Mouse (Mus musculus) midbrain, embryonic 12.5 days (tissue): Measurements from ENCODE around the gene Gm9970. TPM values are rescaled to one million over a fixed set of nuclear protein-coding genes. Genes with fewer than 3 reads are reported as not detected.

ENCODE experiments used
- ATAC-seq: fragments of 200-750 bp; cut with Nextera tagmentation; 2 replicates; pipeline ENCODE4 v1.8.0; 2017; ENCODE audit warnings: low read depth, moderate TSS enrichment, moderate library complexity; ENCODE audit not compliant: low FRiP score
- H3K27ac ChIP-seq: fragments of 300-500 bp; sonication (generic); replicated peaks from 2 replicates; pipeline ENCODE4 v1.5.1; 2016; ENCODE audit warnings: mild to moderate bottlenecking
- H3K27me3 ChIP-seq: fragments of 300-500 bp; sonication (generic); 2 replicates; pipeline ENCODE4 v1.6.1; 2016; ENCODE audit warnings: mild to moderate bottlenecking
- H3K36me3 ChIP-seq: fragments of 300-500 bp; sonication (generic); 2 replicates; pipeline ENCODE4 v1.6.1; 2016
- H3K4me1 ChIP-seq: fragments of 300-500 bp; sonication (generic); 2 replicates; pipeline ENCODE4 v1.6.1; 2016
- H3K4me2 ChIP-seq: fragments of 300-500 bp; sonication (generic); replicated peaks from 2 replicates; pipeline ENCODE4 v1.6.1; 2016; ENCODE audit warnings: mild to moderate bottlenecking, moderate library complexity
- H3K4me3 ChIP-seq: fragments of 300-500 bp; sonication (generic); 2 replicates; pipeline ENCODE4 v1.5.1; 2016; ENCODE audit warnings: mild to moderate bottlenecking
- H3K9ac ChIP-seq: fragments of 300-500 bp; sonication (generic); replicated peaks from 2 replicates; pipeline ENCODE4 v1.6.1; 2016; ENCODE audit warnings: mild to moderate bottlenecking, moderate library complexity
- H3K9me3 ChIP-seq: fragments of 300-500 bp; sonication (generic); 2 replicates; pipeline ENCODE4 v1.6.1; 2016; ENCODE audit warnings: mild to moderate bottlenecking
- WGBS: fragments of 180-500 bp; shearing (Covaris S2); methylation state at CpG from one replicate; pipeline ENCODE4 v1.1.7; 2016; 5-methylcytosine and 5-hydroxymethylcytosine counted together
- polyA plus RNA-seq: library from polyadenylated mRNA; unstranded; fragments of >200 nt; fragmentation: Nextera tagmentation; extraction: Ambion mirVana; gene quantifications from 2 replicates; pipeline ENCODE4 v1.2.1, GENCODE M21; 2016

Gm9970 gene
- polyA plus RNA-seq, 1 experiment from 2014 or later: 0.71 TPM

DNA sequence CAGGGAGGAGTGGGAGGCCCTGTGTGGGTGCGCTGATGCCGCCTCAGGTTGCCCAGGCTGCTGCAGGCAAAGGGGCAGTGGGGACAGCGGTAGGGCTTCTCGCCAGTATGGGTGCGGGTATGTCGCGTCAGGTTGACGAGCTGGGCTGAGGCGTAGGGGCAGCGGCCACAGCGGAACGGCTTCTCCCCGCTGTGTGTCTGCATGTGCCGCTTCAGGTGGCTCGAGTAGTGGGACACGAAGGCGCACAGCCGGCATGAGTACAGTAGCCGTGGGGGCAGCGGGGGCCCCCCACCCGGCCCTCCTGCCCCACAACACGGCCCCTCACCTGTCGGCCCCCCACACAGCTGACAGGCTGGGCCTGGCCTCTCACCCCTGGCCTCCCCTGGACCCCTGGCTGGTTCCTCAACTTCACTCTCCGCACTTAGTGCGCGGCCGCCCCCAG is 40.7 kb downstream of the Gm9970 start:
- Histone ChIP-seq H3K9ac (no peak overlapping the region), H3K4me3 (peak overlapping the region; percentile 5; the same call in 1 of the 2 replicates), H3K27me3 (no peaks in the 10 kb centered on the region), H3K4me2 (peak overlapping the region; percentile 85), H3K36me3 (peaks cover 81% of the 10 kb centered on the region), H3K27ac (no peak overlapping the region), H3K4me1 (peaks cover 20% of the 10 kb centered on the region), H3K9me3 (peaks cover 5% of the 10 kb centered on the region)
- ATAC-seq: no peak
- 92% methylated on average over 27 of the region's 27 CpGs for whole genome bisulfite sequencing

DNA sequence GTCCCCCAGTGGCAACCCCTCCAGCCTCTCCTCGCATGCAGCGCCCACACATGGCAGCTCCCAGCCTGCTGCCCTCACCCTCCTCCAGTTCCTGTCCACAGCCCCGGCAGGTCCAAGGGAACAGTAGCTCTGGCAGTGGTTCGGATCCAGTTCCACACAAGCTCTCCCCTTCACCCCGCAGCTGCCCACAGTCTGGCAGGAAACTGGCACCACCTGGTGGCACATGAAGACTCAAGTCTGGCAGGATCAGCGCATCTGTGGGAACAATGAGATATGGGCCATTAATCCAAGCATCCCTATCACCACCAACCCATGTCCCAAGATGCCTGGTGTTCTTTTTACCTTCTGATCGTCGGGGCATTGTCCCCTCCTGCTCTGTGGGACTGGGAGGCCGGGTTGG is 41.1 kb downstream of the Gm9970 start:
- ATAC-seq: no peak
- Histone ChIP-seq H3K4me2 (0 out of 2 replicates have a peak overlapping the region, but pooled peaks have one; percentile 85), H3K4me1 (peaks cover 20% of the 10 kb centered on the region), H3K4me3 (peak overlapping the region; percentile 5; the same call in 1 of the 2 replicates), H3K9ac (no peak overlapping the region), H3K9me3 (peaks cover 5% of the 10 kb centered on the region), H3K27me3 (no peaks in the 10 kb centered on the region), H3K27ac (no peak overlapping the region), H3K36me3 (peaks cover 82% of the 10 kb centered on the region)
- WGBS: 89% methylated on average over 9 of the region's 9 CpGs

DNA sequence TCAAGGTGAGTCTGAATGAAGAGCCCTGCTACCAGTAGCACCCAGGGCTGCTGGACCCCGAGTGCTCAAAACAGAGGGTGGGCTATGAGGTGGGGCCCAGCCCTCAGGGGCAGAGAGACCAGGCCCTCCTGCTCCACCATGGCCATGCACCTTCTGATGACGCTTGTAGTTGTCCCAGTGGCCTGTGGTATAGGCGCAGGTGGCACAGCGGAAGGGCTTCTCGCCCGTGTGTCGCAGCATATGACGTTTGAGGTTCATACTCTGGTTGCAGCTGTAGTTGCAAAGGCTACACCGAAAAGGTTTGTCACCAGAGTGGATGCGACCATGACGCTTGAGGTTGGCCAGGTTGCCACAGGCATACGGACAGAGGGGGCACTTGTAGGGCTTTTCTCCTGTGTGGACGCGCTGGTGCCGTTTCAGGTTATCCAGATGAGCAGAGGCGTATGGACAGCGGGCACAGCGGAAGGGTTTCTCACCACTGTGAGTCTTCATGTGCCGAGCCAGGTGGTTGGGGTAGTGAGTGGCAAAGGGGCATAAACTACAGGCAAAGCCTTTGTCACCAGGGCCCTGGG is 41.6 kb downstream of the Gm9970 start:
- peaks cover 25% of the 10 kb centered on the region for H3K4me1 ChIP-seq
- no peak overlapping the region for H3K27ac ChIP-seq
- H3K36me3 ChIP-seq: peaks cover 81% of the 10 kb centered on the region
- ATAC-seq: no peak
- H3K9me3 ChIP-seq: peaks cover 5% of the 10 kb centered on the region
- no peak overlapping the region for H3K9ac ChIP-seq
- no peak overlapping the region for H3K4me2 ChIP-seq
- no peak overlapping the region for H3K4me3 ChIP-seq
- no peaks in the 10 kb centered on the region for H3K27me3 ChIP-seq
- WGBS: 93% methylated on average over 19 of the region's 19 CpGs

DNA sequence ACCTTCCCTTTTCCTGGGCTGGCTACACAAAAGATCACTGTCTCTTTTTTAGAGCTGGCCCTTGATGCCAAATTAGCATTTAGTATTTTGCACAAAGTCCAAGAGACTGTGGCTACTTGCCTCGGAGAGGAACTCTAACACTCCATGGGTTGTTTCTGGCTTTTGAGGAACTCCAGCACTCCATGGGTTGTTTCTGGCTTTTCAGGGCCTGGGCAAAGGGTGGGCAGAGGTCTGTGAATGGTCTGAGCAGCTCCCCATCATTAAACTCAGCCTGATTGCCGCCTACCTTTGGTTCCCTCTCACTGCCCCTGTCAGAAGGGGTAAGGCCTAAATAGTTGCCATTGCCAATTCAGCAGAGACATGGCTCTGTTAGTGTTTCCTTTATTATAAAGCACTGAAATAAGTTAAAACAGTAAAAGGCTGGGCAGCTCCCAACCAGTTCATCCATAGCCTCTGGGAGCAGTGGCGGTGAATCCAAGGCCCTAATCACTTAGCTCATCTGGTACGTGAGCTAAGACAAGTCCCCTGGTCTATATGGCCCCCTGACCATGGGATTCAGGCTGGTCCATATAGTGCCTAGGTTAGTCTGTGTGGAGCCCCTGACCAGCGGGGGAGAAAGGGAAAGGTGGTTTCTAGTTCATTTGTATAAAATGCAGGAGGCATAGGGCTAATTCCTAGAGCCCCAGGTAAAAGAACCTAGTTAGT is 42.3 kb downstream of the Gm9970 start:
- Histone ChIP-seq H3K9ac (no peak overlapping the region), H3K4me3 (no peak overlapping the region), H3K27ac (no peak overlapping the region), H3K4me1 (peaks cover 31% of the 10 kb centered on the region), H3K4me2 (no peak overlapping the region), H3K36me3 (peaks cover 74% of the 10 kb centered on the region), H3K9me3 (peaks cover 5% of the 10 kb centered on the region), H3K27me3 (no peaks in the 10 kb centered on the region)
- 90% methylated on average over 5 of the region's 5 CpGs for WGBS
- ATAC-seq: no peak

DNA sequence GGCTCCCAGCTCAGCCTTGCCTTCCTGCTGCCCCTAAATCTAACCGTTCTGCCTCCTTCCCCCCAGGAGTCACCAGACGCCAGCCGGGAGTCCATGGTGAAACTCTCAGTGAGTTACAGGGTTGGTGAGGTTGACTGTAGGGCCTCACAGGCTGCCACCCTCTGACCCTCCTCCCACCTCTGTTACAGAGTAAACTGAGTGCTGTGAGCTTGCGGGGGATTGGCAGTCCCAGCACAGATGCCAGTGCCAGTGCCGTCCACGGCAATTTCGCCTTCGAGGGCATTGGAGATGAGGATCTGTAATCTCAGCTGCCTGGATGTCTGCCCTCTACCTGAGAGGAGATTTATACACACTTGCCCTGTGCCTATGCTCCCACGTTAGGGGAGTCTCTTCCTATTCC is 42.9 kb downstream of the Gm9970 start:
- peaks cover 5% of the 10 kb centered on the region for H3K9me3 ChIP-seq
- H3K4me1 ChIP-seq: peaks cover 32% of the 10 kb centered on the region
- H3K27ac ChIP-seq: no peak overlapping the region
- ATAC-seq: no peak
- no peak overlapping the region for H3K4me2 ChIP-seq
- H3K36me3 ChIP-seq: peaks cover 68% of the 10 kb centered on the region
- WGBS: 89% methylated on average over 9 of the region's 9 CpGs
- H3K4me3 ChIP-seq: no peak overlapping the region
- no peaks in the 10 kb centered on the region for H3K27me3 ChIP-seq
- no peak overlapping the region for H3K9ac ChIP-seq

DNA sequence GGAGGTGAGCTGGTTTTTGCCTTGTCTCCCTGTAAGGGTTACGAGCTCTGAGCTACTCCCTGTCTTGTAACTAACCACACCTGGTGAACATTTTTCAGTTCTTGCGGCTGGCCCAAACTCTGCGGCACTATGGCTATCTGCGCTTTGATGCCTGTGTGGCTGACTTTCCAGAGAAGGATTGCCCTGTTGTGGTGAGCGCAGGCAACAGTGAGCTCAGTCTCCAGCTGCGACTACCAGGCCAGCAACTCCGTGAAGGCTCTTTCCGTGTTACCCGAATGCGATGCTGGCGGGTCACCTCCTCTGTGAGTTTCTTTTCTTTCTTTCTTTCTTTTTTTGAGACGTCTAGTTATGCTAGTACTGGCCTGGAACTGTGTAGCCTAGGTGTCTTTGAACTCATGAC is 44.0 kb downstream of the Gm9970 start:
- Histone ChIP-seq H3K27ac (no peak overlapping the region), H3K4me1 (peaks cover 30% of the 10 kb centered on the region), H3K4me2 (no peak overlapping the region), H3K36me3 (peaks cover 62% of the 10 kb centered on the region), H3K9me3 (peaks cover 5% of the 10 kb centered on the region), H3K27me3 (no peaks in the 10 kb centered on the region), H3K4me3 (no peak overlapping the region), H3K9ac (no peak overlapping the region)
- ATAC-seq: no peak
- WGBS: 95% methylated on average over 12 of the region's 12 CpGs

DNA sequence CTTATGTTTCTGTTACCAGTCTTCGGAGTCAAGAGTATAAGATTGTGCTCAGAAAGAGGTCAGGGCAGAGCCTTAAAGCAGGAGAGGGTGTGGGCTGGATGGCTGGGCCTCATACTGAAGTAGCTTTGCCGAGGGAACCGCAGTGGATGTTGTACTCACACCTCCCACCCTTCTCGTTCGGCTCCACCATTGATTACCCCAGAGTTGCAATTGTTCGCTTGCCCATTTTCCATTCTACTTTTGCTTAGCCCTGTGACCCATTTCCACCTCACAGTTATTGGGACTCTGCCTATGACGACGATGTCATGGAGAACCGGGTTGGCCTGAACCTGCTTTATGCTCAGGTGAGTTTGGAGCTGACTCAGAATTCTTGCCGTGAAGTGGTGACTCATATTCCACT is 44.8 kb downstream of the Gm9970 start:
- Histone ChIP-seq H3K4me2 (no peak overlapping the region), H3K4me1 (peaks cover 32% of the 10 kb centered on the region), H3K36me3 (peaks cover 62% of the 10 kb centered on the region), H3K27ac (no peak overlapping the region), H3K9ac (no peak overlapping the region), H3K9me3 (peaks cover 5% of the 10 kb centered on the region), H3K27me3 (no peaks in the 10 kb centered on the region), H3K4me3 (no peak overlapping the region)
- ATAC-seq: no peak
- WGBS: 95% methylated on average over 10 of the region's 10 CpGs

DNA sequence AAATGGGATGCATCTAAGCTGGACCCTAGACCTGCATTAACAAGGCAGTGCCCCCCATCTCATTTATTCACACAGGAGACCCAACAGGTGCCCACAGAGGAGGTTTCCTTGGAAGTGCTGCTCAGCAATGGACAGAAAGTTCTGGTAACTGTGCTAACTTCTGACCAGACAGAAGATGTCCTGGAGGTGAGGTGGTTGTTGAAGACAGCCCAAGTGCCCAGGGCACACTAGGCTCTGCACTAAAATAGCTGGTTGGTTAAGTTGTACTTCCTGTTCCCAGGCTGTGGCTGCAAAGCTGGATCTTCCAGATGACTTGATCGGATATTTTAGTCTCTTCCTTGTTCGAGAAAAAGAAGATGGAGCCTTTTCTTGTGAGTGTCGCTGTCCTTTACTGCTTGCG is 45.4 kb downstream of the Gm9970 start:
- Histone ChIP-seq H3K4me3 (no peak overlapping the region), H3K27me3 (no peaks in the 10 kb centered on the region), H3K36me3 (peaks cover 66% of the 10 kb centered on the region), H3K4me1 (peaks cover 26% of the 10 kb centered on the region), H3K4me2 (no peak overlapping the region), H3K27ac (no peak overlapping the region), H3K9me3 (peaks cover 5% of the 10 kb centered on the region), H3K9ac (no peak overlapping the region)
- no peak for ATAC-seq
- 94% methylated on average over 4 of the region's 4 CpGs for WGBS

DNA sequence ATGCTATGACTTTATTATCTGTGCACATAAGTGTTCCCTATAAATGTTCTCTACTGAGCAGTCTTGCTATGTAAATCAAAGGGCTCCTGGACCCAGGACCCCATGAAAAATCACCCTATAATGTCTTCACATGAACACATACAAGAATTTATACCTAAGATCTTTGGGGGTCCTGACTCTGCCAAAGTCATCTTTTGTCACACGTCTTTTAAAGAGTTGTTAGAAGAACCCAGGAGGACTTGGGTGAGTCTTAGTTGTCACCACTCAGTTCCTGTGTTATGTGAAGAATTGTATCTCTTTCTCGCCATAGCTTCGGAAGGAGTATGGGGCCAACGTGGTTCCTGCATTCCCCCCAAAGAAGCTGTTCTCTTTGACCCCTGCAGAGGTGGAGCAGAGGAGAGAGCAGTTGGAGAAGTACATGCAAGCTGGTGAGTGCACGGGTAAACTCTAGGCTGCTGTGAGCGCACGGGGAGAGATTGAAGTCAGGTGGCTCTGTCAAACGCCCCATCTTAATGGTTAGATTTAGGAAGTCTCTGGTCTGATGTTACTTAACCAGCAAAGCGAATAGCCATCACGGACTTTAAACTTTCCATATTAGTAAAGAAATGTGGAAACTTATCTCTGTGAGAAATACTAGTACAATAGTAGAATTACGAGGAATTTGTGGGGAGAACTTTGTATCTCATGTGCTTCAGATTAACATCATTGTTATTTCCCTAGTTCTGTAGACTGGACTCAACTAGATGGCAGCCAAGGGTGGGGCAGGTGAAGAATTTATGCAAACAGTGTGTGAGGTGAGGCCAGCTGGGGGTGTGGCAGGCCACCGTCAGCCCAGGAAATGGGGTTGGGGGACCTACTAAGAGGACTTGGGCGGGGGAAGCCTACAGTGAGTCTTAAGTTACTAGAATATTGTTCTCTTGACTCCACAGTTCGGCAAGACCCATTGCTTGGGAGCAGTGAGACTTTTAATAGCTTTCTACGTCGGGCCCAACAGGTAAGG is 46.2 kb downstream of the Gm9970 start:
- H3K4me3 ChIP-seq: peak overlapping the region; percentile 90
- peak overlapping the region; percentile 90 for H3K4me2 ChIP-seq
- no peaks in the 10 kb centered on the region for H3K27me3 ChIP-seq
- H3K36me3 ChIP-seq: peaks cover 66% of the 10 kb centered on the region
- 91% methylated on average over 16 of the region's 16 CpGs for WGBS
- H3K9ac ChIP-seq: no peak overlapping the region
- no peak overlapping the region for H3K27ac ChIP-seq
- H3K4me1 ChIP-seq: peaks cover 20% of the 10 kb centered on the region
- no peaks in the 10 kb centered on the region for H3K9me3 ChIP-seq
- ATAC-seq: no peak

DNA sequence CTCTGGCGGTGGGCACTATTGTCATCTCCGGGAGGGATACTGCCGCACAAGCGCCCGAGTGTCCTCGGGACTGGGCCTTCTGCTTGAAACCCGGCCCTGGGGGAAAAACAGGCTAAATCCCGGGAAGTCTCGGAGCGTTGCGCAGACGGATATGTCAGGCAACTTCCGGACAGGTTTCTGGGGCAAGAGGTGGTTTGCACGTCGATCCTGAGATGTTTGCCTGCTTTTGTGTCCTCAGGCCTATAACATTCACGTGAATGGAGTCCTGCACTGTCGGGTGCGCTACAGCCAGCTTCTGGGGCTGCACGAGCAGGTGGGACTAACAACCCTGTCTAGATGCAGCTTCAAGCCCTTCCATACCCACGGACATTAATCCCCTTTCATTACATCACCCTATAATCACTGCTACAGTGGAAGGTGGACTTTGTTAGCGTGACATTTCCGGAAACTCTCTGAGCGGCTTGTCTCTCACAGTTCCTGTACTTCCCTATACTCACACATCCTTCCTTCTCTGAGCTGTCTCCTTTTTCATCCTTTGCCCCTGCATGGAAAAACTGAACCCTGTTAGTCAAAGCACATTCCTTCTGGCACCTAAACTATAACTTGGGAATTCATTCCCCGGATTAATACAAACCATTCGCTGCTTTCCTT is 47.3 kb downstream of the Gm9970 start:
- WGBS: 15% methylated on average over 25 of the region's 25 CpGs
- peaks cover 20% of the 10 kb centered on the region for H3K4me1 ChIP-seq
- H3K27ac ChIP-seq: peak overlapping the region; percentile 73
- peak overlapping the region; percentile 90 for H3K4me2 ChIP-seq
- H3K27me3 ChIP-seq: no peaks in the 10 kb centered on the region
- no peak for ATAC-seq
- H3K9me3 ChIP-seq: no peaks in the 10 kb centered on the region
- peaks cover 62% of the 10 kb centered on the region for H3K36me3 ChIP-seq
- peak overlapping the region; percentile 91 for H3K9ac ChIP-seq
- peak overlapping the region; percentile 90 for H3K4me3 ChIP-seq

DNA sequence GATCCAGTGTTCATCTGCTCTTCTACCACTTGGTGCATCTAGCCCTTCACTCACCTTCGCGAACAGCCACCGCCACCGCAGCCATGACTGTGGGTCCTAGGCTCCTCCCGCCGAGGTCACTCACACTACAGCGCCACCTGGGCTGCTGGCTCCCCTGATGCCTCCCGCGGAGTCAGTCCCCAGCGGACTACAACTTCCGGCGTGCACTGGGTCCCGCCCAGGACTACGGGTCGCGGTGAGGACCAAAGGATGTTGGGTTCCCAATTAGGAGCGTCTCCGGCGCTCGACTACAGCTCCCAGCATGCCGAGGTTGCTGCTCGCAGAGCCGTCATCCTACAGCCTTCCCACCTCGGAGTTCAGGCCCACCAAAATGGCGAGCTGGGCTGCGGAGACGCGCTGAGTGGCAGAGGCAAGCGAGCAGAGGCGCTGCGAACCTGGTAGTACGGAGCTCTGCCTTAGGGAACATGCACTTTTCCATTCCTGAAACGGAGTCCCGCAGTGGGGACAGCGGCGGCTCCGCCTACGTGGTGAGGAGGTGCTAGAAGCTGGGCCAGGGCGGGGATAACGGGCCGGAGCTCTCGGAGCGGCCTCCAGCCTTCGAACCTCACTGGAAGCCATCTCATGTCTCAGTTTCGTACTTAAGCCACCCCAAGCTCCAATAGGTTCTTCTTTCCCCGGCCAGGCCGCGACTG is 47.9 kb downstream of the Gm9970 start, which contains the start of the genes Snx17 and Eif2b4:
TSS of gene Snx17 (plus strand) at position 289 of the 692 bp plus-strand sequence.
TSS of gene Eif2b4 (minus strand) at position 492 of the 692 bp plus-strand sequence.
- WGBS: under 1% methylated on average over 48 of the region's 48 CpGs
- Histone ChIP-seq H3K4me2 (peak within 1 kb of the TSS; percentile 90), H3K27me3 (no peaks in the 10 kb centered on the region), H3K27ac (peak within 1 kb of the TSS; percentile 73), H3K9ac (peak within 1 kb of the TSS; percentile 91), H3K4me1 (peaks cover 20% of the 10 kb centered on the region), H3K4me3 (peak within 1 kb of the TSS; percentile 90), H3K9me3 (no peaks in the 10 kb centered on the region), H3K36me3 (peaks cover 62% of the 10 kb centered on the region)
- ATAC-seq: peak; percentile 95
